Comparison of ENCODE assay signal across 8 mouse cellular contexts in the genomic region with DNA sequence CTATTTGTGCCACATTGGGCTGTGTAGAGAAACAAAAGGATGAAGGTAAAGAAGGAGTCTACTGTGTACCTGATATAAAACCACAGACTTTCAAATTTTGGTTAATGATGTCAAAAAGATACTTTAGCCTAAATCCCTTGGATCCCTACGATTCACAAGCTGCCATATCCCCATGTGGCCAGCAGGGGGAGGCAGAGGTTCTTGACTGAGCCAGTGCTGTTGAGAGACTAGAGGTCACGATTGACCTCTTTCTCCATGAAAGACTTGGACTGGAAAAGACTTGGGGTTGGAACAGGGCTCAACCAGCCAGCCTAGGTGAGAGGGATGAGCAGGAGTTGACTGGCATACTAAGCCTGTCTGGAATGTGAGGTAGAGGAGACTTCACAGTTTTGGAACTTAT. TPM values are rescaled to one million over a fixed set of nuclear protein-coding genes. Genes with fewer than 3 reads are reported as not detected.
DNase-seq lines count a peak whose midpoint lies in the region; ATAC-seq lines count a peak whose summit lies in the region.

No protein-coding gene starts in this region.

- no peaks in the 10 kb centered on the region for H3K4me1 ChIP-seq in hindbrain, embryonic 11.5 days (replicated peaks; ENCODE audit: control insufficient read depth, insufficient read depth, low read length)
- H3K4me1 ChIP-seq in hindbrain, embryonic 16.5 days (ENCODE audit: control insufficient read depth, insufficient read depth, low read depth, low read length) = no peaks in the 10 kb centered on the region

- DNase-seq in hindbrain, embryonic 11.5 days (ENCODE audit: low spot score) = peak; percentile 78
- DNase-seq in R1 (ENCODE audit: low read depth, low spot score) = peak; percentile 75
- DNase-seq in cerebellum, adult 9-11 months = peak; percentile 35
- DNase-seq in left cerebral cortex, adult 11 months (ENCODE audit: low spot score) = peak; percentile 24
- DNase-seq in testis, postnatal 10 days (ENCODE audit: low spot score) = peak; percentile 87

- H3K36me3 ChIP-seq in hindbrain, embryonic 11.5 days (ENCODE audit: control insufficient read depth, insufficient read depth, low read length) = no peaks in the 10 kb centered on the region
- H3K36me3 ChIP-seq in hindbrain, embryonic 16.5 days (ENCODE audit: control insufficient read depth, insufficient read depth, low read length) = no peaks in the 10 kb centered on the region

- H3K9me3 ChIP-seq in hindbrain, embryonic 11.5 days (ENCODE audit: control insufficient read depth, low read length) = no peaks in the 10 kb centered on the region
- no peaks in the 10 kb centered on the region for H3K9me3 ChIP-seq in hindbrain, embryonic 16.5 days (ENCODE audit: control insufficient read depth, low read length)

- 16% methylated on average over 2 of the region's 2 CpGs for WGBS in hindbrain, embryonic 11.5 days
- 26% methylated on average over 2 of the region's 2 CpGs for WGBS in hindbrain, embryonic 16.5 days

- H3K4me3 ChIP-seq in hindbrain, embryonic 11.5 days (ENCODE audit: low read depth, low read length) = no peak overlapping the region
- no peak overlapping the region for H3K4me3 ChIP-seq in hindbrain, embryonic 16.5 days (ENCODE audit: low read length)

- H3K27ac ChIP-seq in hindbrain, embryonic 11.5 days (ENCODE audit: low read depth, low read length) = no peak overlapping the region
- H3K27ac ChIP-seq in hindbrain, embryonic 16.5 days (ENCODE audit: low read depth, low read length) = no peak overlapping the region

- no peak overlapping the region for H3K4me2 ChIP-seq in hindbrain, embryonic 11.5 days (replicated peaks; ENCODE audit: low read depth, low read length)
- no peak overlapping the region for H3K4me2 ChIP-seq in hindbrain, embryonic 16.5 days (ENCODE audit: low read length)

- no peak overlapping the region for H3K9ac ChIP-seq in hindbrain, embryonic 11.5 days (ENCODE audit: low read depth, low read length)
- H3K9ac ChIP-seq in hindbrain, embryonic 16.5 days (ENCODE audit: low read depth, low read length) = no peak overlapping the region

- no peak for ATAC-seq in hindbrain, embryonic 11.5 days (ENCODE audit: low FRiP score)
- no peak for ATAC-seq in hindbrain, embryonic 16.5 days
- ATAC-seq in granulocyte monocyte progenitor cell, adult 5-6 weeks (replicated peaks; ENCODE audit: poor library complexity, severe bottlenecking) = peak; percentile 52
- ATAC-seq in monocyte, adult 5-6 weeks (replicated peaks; ENCODE audit: insufficient number of reproducible peaks, low FRiP score, low TSS enrichment, poor library complexity, severe bottlenecking) = peak; percentile 70; the same call in 1 of the 2 replicates

- no peaks in the 10 kb centered on the region for H3K27me3 ChIP-seq in hindbrain, embryonic 11.5 days (ENCODE audit: control insufficient read depth, insufficient read depth, low read length)
- H3K27me3 ChIP-seq in hindbrain, embryonic 16.5 days (replicated peaks; ENCODE audit: control insufficient read depth, insufficient read depth, low read length) = no peaks in the 10 kb centered on the region

RNA-seq across cellular contexts. Expression of a gene that starts 7.2 kb away (rescaled TPM):
- not detected in 2 replicates for polyA plus RNA-seq in hindbrain, embryonic 11.5 days (2014; fragmentation: Nextera tagmentation; extraction: Ambion mirVana)
- not detected in 2 replicates for polyA plus RNA-seq in hindbrain, embryonic 16.5 days (2015; fragmentation: Nextera tagmentation; extraction: Ambion mirVana)
- total RNA-seq in granulocyte monocyte progenitor cell, adult 5-6 weeks (2014; fragmentation: Nextera tagmentation) = not detected in 2 replicates
- not detected in 2 replicates for total RNA-seq in granulocyte monocyte progenitor cell, adult 5-6 weeks (2017)
- not detected in 3 replicates for total RNA-seq in monocyte, adult 5-6 weeks (2017)

RNA-seq across cellular contexts. Expression of a gene that starts 29.6 kb away (rescaled TPM):
- not detected in 2 replicates for polyA plus RNA-seq in hindbrain, embryonic 11.5 days (2014; fragmentation: Nextera tagmentation; extraction: Ambion mirVana)
- not detected in 2 replicates for polyA plus RNA-seq in hindbrain, embryonic 16.5 days (2015; fragmentation: Nextera tagmentation; extraction: Ambion mirVana)
- not detected in 2 replicates for total RNA-seq in granulocyte monocyte progenitor cell, adult 5-6 weeks (2014; fragmentation: Nextera tagmentation)
- not detected in 2 replicates for total RNA-seq in granulocyte monocyte progenitor cell, adult 5-6 weeks (2017)
- total RNA-seq in monocyte, adult 5-6 weeks (2017) = 1.8 TPM in 1 of 3 replicates, not detected in the others

RNA-seq across cellular contexts. Expression of a gene that starts 30.5 kb away (rescaled TPM):
- not detected in 2 replicates for polyA plus RNA-seq in hindbrain, embryonic 11.5 days (2014; fragmentation: Nextera tagmentation; extraction: Ambion mirVana)
- not detected in 2 replicates for polyA plus RNA-seq in hindbrain, embryonic 16.5 days (2015; fragmentation: Nextera tagmentation; extraction: Ambion mirVana)
- not detected in 2 replicates for total RNA-seq in granulocyte monocyte progenitor cell, adult 5-6 weeks (2014; fragmentation: Nextera tagmentation)
- not detected in 2 replicates for total RNA-seq in granulocyte monocyte progenitor cell, adult 5-6 weeks (2017)
- total RNA-seq in monocyte, adult 5-6 weeks (2017) = 2.5 to 7.6 TPM in 2 of 3 replicates, not detected in the other

RNA-seq across cellular contexts. Expression of a gene that starts 44.6 kb away (rescaled TPM):
- not detected in 2 replicates for polyA plus RNA-seq in hindbrain, embryonic 11.5 days (2014; fragmentation: Nextera tagmentation; extraction: Ambion mirVana)
- polyA plus RNA-seq in hindbrain, embryonic 16.5 days (2015; fragmentation: Nextera tagmentation; extraction: Ambion mirVana) = not detected in 2 replicates
- total RNA-seq in granulocyte monocyte progenitor cell, adult 5-6 weeks (2014; fragmentation: Nextera tagmentation) = not detected in 2 replicates
- total RNA-seq in granulocyte monocyte progenitor cell, adult 5-6 weeks (2017) = not detected in 2 replicates
- total RNA-seq in monocyte, adult 5-6 weeks (2017) = not detected in 3 replicates

RNA-seq across cellular contexts. Expression of a gene that starts 58.1 kb away (rescaled TPM):
- 0.11 TPM in 1 of 2 replicates, not detected in the other for polyA plus RNA-seq in hindbrain, embryonic 11.5 days (2014; fragmentation: Nextera tagmentation; extraction: Ambion mirVana)
- polyA plus RNA-seq in hindbrain, embryonic 16.5 days (2015; fragmentation: Nextera tagmentation; extraction: Ambion mirVana) = not detected in 2 replicates
- 2.1 and 7.8 TPM in 2 replicates for total RNA-seq in granulocyte monocyte progenitor cell, adult 5-6 weeks (2014; fragmentation: Nextera tagmentation)
- 0.34 and 2.4 TPM in 2 replicates for total RNA-seq in granulocyte monocyte progenitor cell, adult 5-6 weeks (2017)
- total RNA-seq in monocyte, adult 5-6 weeks (2017) = 264 to 599 TPM (median 278 TPM) in 3 replicates

Comparison
In these comparisons a context has a peak if more than half of its experiments do, and no peak if none do; other contexts are left out.
1. ATAC-seq: peak in granulocyte monocyte progenitor cell, adult 5-6 weeks (single experiment) and monocyte, adult 5-6 weeks (single experiment); none in hindbrain, embryonic 11.5 days (single experiment) and hindbrain, embryonic 16.5 days (single experiment).
2. DNase-seq: peak in every context shown above with its lines; median percentile 87 in testis, postnatal 10 days; 78 in hindbrain, embryonic 11.5 days; 75 in R1; 35 in cerebellum, adult 9-11 months; 24 in left cerebral cortex, adult 11 months.